38 mouse cellular contexts compared by ENCODE assay signal in the genomic region with DNA sequence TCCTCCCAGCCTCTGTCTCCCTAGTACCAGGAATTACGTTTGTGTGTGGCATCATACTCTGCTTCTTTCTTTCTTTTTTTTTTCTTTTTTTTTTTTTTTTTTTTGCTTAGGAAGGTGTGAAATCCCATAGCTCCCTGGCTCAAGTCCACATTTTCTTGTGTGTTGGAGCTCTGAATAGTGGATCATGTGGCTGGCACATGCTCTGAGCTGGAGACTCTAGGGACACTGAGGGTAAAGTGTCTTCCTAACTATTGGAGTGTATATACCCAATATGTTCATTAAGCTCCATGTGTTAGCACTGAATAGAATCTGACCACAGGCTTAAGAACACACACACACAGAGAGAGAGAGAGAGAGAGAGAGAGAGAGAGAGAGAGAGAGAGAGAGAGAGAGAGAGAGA. TPM values are rescaled to one million over a fixed set of nuclear protein-coding genes. Genes with fewer than 3 reads are reported as not detected.
"Had no signal": no experiment of that assay in that cellular context is flagged by ENCODE, and none has a peak within 500 bp of the region (broad histone marks: within the 10 kb centered on the region; RNA-seq: fewer than 3 reads in every experiment).

No protein-coding gene starts in this region.

- H3K4me2 ChIP-seq: heart, embryonic 12.5 days; hindbrain, embryonic 13.5 days; hindbrain, embryonic 15.5 days; intestine, embryonic 15.5 days; limb, embryonic 13.5 days; liver, embryonic 11.5 days; liver, embryonic 13.5 days; liver, embryonic 15.5 days had no signal

- H3K27ac ChIP-seq: gastrocnemius, adult 2 months; heart, embryonic 10.5 days; hindbrain, embryonic 10.5 days; hindbrain, embryonic 13.5 days; hindbrain, embryonic 15.5 days; intestine, embryonic 15.5 days; layer of hippocampus, adult 2 months; left cerebral cortex, adult 2 months; limb, embryonic 13.5 days; liver, embryonic 13.5 days; liver, embryonic 15.5 days had no signal

- DNase-seq: gastrocnemius, adult 2 months; gastrocnemius, postnatal 10 days; gastrocnemius, postnatal 25 days; heart, postnatal 10 days; heart, postnatal 4 days; kidney, adult 18-20 months; kidney, adult 8-10 months; kidney, postnatal 10 days; kidney, postnatal 25 days; kidney, postnatal 4 days; liver; liver, embryonic 13.5 days had no signal

- H3K36me3 ChIP-seq: heart, embryonic 10.5 days; heart, embryonic 12.5 days; hindbrain, embryonic 10.5 days; hindbrain, embryonic 13.5 days; hindbrain, embryonic 15.5 days; intestine, embryonic 15.5 days; limb, embryonic 13.5 days; liver, embryonic 13.5 days; liver, embryonic 15.5 days had no signal

- H3K4me3 ChIP-seq: gastrocnemius, adult 2 months; heart, embryonic 10.5 days; heart, embryonic 12.5 days; hindbrain, embryonic 10.5 days; hindbrain, embryonic 13.5 days; hindbrain, embryonic 15.5 days; intestine, embryonic 15.5 days; layer of hippocampus, adult 2 months; left cerebral cortex, adult 2 months; limb, embryonic 13.5 days; liver, embryonic 13.5 days; liver, embryonic 15.5 days had no signal

- H3K9me3 ChIP-seq: heart, embryonic 10.5 days; hindbrain, embryonic 10.5 days; hindbrain, embryonic 13.5 days; hindbrain, embryonic 15.5 days; intestine, embryonic 15.5 days; limb, embryonic 13.5 days; liver, embryonic 15.5 days had no signal

- H3K27me3 ChIP-seq: heart, embryonic 12.5 days; hindbrain, embryonic 13.5 days; hindbrain, embryonic 15.5 days; intestine, embryonic 15.5 days; limb, embryonic 13.5 days; liver, embryonic 13.5 days; liver, embryonic 15.5 days had no signal

- H3K4me1 ChIP-seq: heart, embryonic 10.5 days; heart, embryonic 12.5 days; hindbrain, embryonic 10.5 days; hindbrain, embryonic 13.5 days; hindbrain, embryonic 15.5 days; intestine, embryonic 15.5 days; limb, embryonic 13.5 days had no signal

- H3K9ac ChIP-seq: heart, embryonic 12.5 days; hindbrain, embryonic 13.5 days; hindbrain, embryonic 15.5 days; intestine, embryonic 15.5 days; limb, embryonic 13.5 days; liver, embryonic 13.5 days; liver, embryonic 15.5 days had no signal

- ATAC-seq: inflammation-experienced regulatory T-cells, adult 6 months; intestine, embryonic 15.5 days; intestine, postnatal 0 days had no signal

RNA-seq across cellular contexts. Expression of a gene that starts 33.7 kb away (rescaled TPM):
- total RNA-seq: granulocyte monocyte progenitor cell, adult 5-6 weeks had no signal

RNA-seq across cellular contexts. Expression of a gene that starts 42.2 kb away (rescaled TPM):
- total RNA-seq: gastrocnemius, adult 2 months; gastrocnemius, postnatal 10 days; gastrocnemius, postnatal 25 days; gastrocnemius, postnatal 4 days; granulocyte monocyte progenitor cell, adult 5-6 weeks; heart, adult 8-10 months; heart, postnatal 10 days; heart, postnatal 25 days; heart, postnatal 4 days; layer of hippocampus, adult 2 months; layer of hippocampus, postnatal 10 days; layer of hippocampus, postnatal 25 days; left cerebral cortex, adult 2 months; left cerebral cortex, postnatal 14 days; left cerebral cortex, postnatal 36 days had no signal
- polyA plus RNA-seq: heart, embryonic 10.5 days; heart, embryonic 12.5 days; heart, embryonic 14.5 days; heart, embryonic 16.5 days; hindbrain, embryonic 10.5 days; hindbrain, embryonic 13.5 days; hindbrain, embryonic 15.5 days; intestine, embryonic 15.5 days; intestine, postnatal 0 days; kidney, embryonic 14.5 days; kidney, embryonic 16.5 days; limb, embryonic 11.5 days; liver, embryonic 11.5 days; liver, embryonic 13.5 days; liver, embryonic 15.5 days had no signal

RNA-seq across cellular contexts. Expression of a gene that starts 59.6 kb away (rescaled TPM):
- total RNA-seq: gastrocnemius, adult 2 months; gastrocnemius, postnatal 10 days; gastrocnemius, postnatal 25 days; gastrocnemius, postnatal 4 days; granulocyte monocyte progenitor cell, adult 5-6 weeks; heart, adult 8-10 months; heart, postnatal 10 days; heart, postnatal 25 days; heart, postnatal 4 days; layer of hippocampus, adult 2 months; layer of hippocampus, postnatal 10 days; layer of hippocampus, postnatal 25 days; left cerebral cortex, postnatal 14 days; left cerebral cortex, postnatal 36 days had no signal
- polyA plus RNA-seq: heart, embryonic 14.5 days; intestine, postnatal 0 days had no signal
